Mouse (Mus musculus): Measurements from ENCODE around the gene Mtch1. TPM values are rescaled to one million over a fixed set of nuclear protein-coding genes. Genes with fewer than 3 reads are reported as not detected.
"Not testable (repeated sequence)": the region's sequence is repeated elsewhere in the genome, so short reads cannot be mapped to it uniquely, and the experiment has no call there.

Mtch1 gene
- polyA plus RNA-seq, 1 experiment = 10.3 TPM

DNA sequence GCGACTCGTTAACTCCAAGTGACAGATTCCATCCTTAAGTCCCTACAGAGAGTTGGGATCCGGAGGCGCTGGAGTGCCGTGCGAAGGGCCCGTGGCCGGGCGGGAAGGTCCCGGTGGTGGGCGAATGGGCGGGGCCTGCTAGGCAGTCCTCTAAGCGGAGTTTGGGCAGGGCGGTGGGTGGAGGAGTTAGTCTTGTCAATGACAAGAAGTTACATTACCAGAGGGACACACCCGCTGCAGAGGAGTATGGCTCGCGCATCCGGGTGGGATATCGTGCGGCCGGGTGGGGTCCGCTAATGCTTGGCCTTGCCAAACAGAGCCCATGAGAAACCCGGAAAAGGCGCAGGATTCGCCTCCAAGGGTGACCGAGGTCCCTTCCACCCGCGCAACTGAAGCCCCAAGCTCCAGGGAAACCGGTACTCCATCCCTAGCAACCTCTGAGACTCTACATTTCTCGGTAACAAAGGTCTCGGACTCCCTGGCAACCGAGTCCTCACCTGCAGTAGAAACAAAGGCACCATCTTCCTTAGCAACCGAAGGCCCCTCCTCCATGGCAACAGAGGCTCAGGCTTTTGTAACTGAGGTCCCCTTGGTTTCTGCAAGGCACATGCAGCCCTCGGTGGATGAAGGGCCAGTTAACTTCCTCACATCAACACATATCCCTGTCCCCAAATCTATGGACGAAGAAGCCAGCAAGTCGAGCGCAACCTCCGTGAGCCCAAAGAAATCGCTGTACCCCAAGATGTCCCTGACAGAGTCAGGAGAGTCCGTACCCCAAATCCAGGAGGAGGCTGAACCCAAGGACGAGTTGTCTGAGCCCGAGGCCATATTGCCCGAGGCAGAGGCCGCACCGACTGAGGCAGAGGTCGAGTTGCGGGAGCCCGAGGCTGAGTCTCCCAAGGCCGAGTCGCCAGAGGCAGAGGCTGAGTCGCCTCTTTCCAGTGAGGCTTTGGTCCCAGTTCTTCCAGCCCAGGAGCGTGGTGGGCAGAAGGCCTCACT is 20.9 kb downstream of the Mtch1 start:
- Histone ChIP-seq H3K4me1 (ENCODE audit: control insufficient read depth) (peaks cover 9% of the 10 kb centered on the region), H3K9me3 (ENCODE audit: control insufficient read depth, low read length) (no peaks in the 10 kb centered on the region), H3K36me3 (ENCODE audit: control insufficient read depth) (peaks cover 18% of the 10 kb centered on the region), H3K4me3 (replicated peaks) (no peak overlapping the region), H3K27me3 (ENCODE audit: control insufficient read depth) (peaks cover 30% of the 10 kb centered on the region)
- no peak for TF ChIP-seq GATA1 (IDR thresholded peaks at IDR 0.05; ENCODE audit: low read length)
- TF ChIP-seq TAL1 (IDR thresholded peaks at IDR 0.05; ENCODE audit: low read length) = no peak

DNA sequence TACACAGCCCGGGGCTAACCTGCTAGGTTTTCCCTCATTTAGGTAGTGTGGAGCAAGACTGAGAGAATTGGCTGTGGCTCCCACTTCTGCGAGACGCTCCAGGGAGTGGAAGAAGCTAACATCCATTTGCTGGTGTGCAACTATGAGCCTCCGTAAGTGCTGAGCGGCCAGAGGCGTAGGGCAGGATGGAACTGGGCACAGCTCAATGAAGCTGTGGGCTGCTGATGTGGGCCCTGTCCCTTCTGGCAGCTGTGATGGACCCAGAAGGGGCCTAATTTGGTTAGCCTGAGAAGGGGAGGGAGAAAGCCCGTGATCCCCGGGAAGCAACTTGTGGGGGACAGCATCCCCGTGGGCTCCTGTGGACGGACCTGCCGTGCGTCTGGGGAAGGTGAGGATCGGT is 21.9 kb downstream of the Mtch1 start:
- H3K9me3 ChIP-seq (ENCODE audit: control insufficient read depth, low read length) = no peaks in the 10 kb centered on the region
- peaks cover 9% of the 10 kb centered on the region for H3K36me3 ChIP-seq (ENCODE audit: control insufficient read depth)
- H3K27me3 ChIP-seq (ENCODE audit: control insufficient read depth) = peaks cover 40% of the 10 kb centered on the region
- peaks cover 9% of the 10 kb centered on the region for H3K4me1 ChIP-seq (ENCODE audit: control insufficient read depth)
- H3K4me3 ChIP-seq (replicated peaks) = no peak overlapping the region
- TF ChIP-seq GATA1 (IDR thresholded peaks at IDR 0.05; ENCODE audit: low read length) (no peak), TAL1 (IDR thresholded peaks at IDR 0.05; ENCODE audit: low read length) (no peak)

DNA sequence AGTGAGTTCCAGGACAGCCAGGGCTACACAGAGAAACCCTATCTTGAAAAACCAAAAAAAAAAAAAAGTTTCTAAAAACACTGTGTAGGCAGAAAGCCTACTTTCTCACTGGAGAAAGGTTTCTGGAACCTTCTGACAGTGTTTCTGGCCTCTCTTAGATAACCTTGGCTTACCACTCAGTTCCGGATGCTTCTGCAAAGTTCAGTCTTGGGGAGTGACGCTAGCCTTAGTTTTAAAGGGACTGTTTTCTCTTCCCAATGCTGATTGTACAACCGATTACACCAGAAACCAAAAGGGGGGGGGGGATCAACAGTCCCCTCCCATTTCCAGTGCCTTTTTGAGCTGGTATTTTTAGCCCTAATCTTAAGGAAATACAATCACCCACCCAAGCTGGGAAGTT is 24.1 kb downstream of the Mtch1 start:
- H3K27me3 ChIP-seq (ENCODE audit: control insufficient read depth) = peaks cover 62% of the 10 kb centered on the region
- H3K4me3 ChIP-seq (replicated peaks) = no peak overlapping the region
- no peak for TF ChIP-seq GATA1 (IDR thresholded peaks at IDR 0.05; ENCODE audit: low read length)
- TF ChIP-seq TAL1 (IDR thresholded peaks at IDR 0.05; ENCODE audit: low read length) = no peak; the same call in 2 of the 3 replicates
- H3K9me3 ChIP-seq (ENCODE audit: control insufficient read depth, low read length) = no peaks in the 10 kb centered on the region
- H3K4me1 ChIP-seq (ENCODE audit: control insufficient read depth) = peaks cover 22% of the 10 kb centered on the region
- no peaks in the 10 kb centered on the region for H3K36me3 ChIP-seq (ENCODE audit: control insufficient read depth)

DNA sequence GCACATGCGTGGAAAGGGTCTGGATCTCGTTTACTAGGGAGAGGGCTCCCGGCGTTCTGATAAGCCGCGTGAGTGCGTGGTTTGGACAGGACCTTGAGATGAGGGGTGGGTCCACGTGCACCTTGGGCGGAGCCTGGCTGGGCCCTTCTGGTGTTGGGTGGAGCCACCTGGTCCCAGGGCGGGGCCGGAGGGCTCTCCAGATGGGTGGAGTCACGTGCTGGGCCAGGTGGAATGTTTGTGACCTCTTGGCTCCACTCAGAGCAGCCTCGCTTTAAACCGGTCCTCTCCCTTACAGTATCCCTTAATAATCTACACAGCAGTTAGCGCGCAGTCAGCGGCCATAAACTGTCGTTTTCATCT is 25.2 kb downstream of the Mtch1 start:
- no peaks in the 10 kb centered on the region for H3K9me3 ChIP-seq (ENCODE audit: control insufficient read depth, low read length)
- no peak overlapping the region for H3K4me3 ChIP-seq (replicated peaks)
- no peaks in the 10 kb centered on the region for H3K36me3 ChIP-seq (ENCODE audit: control insufficient read depth)
- peaks cover 64% of the 10 kb centered on the region for H3K27me3 ChIP-seq (ENCODE audit: control insufficient read depth)
- no peak for TF ChIP-seq GATA1 (IDR thresholded peaks at IDR 0.05; ENCODE audit: low read length)
- TF ChIP-seq TAL1 (IDR thresholded peaks at IDR 0.05; ENCODE audit: low read length) = no peak
- H3K4me1 ChIP-seq (ENCODE audit: control insufficient read depth) = peaks cover 22% of the 10 kb centered on the region

DNA sequence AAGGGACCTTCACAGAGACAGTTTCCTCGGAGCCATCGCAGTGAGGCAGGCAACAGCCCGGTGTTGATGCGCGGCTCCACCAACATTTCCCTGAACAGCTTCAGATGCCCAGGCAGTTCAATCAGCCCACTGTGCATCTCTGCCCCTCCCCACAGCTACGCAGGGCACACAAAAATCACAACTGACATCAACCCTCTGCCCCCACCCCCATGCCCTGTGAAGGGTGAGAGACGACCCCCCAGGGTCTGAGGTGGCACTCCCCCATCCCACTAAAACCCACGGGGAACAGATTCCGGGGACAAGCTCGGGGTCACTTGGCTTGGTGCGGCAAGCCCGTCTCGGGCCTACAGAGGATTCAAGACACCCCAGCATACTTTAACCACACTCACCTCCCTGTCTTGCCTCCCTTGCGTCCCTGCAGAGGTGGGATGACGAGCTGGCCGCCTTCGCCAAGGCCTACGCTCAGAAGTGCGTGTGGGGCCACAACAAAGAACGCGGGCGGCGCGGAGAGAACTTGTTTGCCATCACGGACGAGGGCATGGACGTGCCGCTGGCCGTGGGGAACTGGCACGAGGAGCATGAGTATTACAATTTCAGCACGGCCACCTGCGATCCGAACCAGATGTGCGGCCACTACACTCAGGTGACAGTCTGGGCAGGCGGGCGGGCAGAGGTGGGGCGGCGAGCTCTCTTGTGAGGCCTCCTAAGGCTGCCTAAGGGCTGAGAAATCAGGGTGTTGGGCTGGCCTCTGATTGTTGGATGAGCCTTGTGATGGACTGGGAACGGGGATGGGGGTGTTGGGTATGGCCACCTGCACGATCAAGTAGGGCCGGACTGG is 25.8 kb downstream of the Mtch1 start:
- H3K36me3 ChIP-seq (ENCODE audit: control insufficient read depth) = no peaks in the 10 kb centered on the region
- TF ChIP-seq GATA1 (IDR thresholded peaks at IDR 0.05; ENCODE audit: low read length) = no peak
- TF ChIP-seq TAL1 (IDR thresholded peaks at IDR 0.05; ENCODE audit: low read length) = no peak
- no peak overlapping the region for H3K4me3 ChIP-seq (replicated peaks)
- H3K9me3 ChIP-seq (ENCODE audit: control insufficient read depth, low read length) = no peaks in the 10 kb centered on the region
- peaks cover 58% of the 10 kb centered on the region for H3K27me3 ChIP-seq (ENCODE audit: control insufficient read depth)
- H3K4me1 ChIP-seq (ENCODE audit: control insufficient read depth) = peaks cover 22% of the 10 kb centered on the region

DNA sequence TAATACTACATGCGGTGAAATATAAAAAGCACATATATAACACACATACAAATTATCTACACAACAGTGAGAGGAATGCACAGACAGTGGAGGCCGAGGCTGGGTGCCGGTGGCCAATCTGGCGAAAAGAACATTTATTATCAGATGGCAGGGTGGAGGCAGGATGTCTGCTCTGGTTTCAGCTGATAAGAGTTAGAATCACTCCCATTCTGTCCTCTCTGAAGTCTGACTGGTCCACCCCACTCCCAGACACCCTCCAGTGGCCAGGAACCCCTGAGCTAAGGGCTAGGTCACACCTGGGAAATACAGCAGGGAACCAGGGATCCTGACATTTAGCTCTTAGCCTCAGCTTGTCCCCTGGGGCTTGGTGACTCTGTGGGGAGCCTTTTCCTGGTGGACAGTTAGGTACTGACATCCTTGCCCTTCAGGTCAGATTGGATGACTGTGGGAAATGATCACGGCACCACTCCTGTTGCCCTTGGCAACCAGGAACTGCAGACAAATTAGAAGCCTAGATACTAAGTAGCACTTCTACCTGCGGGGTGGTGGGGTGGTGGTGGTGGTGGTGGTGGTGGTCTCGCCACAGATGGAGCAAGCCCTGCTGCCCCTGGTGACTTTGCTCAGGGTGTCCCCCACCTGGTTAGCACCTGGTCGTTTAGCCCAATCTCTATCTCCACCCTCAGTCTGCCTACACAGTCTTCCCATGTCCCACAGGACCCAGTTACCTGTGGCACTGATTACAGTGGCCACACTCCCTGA is 27.7 kb downstream of the Mtch1 start:
- Histone ChIP-seq H3K9me3 (ENCODE audit: control insufficient read depth, low read length) (no peaks in the 10 kb centered on the region), H3K36me3 (ENCODE audit: control insufficient read depth) (no peaks in the 10 kb centered on the region), H3K4me1 (ENCODE audit: control insufficient read depth) (peaks cover 22% of the 10 kb centered on the region), H3K4me3 (replicated peaks) (no peak overlapping the region), H3K27me3 (ENCODE audit: control insufficient read depth) (peaks cover 45% of the 10 kb centered on the region)
- TF ChIP-seq TAL1 (IDR thresholded peaks at IDR 0.05; ENCODE audit: low read length) = no peak
- no peak for TF ChIP-seq GATA1 (IDR thresholded peaks at IDR 0.05; ENCODE audit: low read length)

DNA sequence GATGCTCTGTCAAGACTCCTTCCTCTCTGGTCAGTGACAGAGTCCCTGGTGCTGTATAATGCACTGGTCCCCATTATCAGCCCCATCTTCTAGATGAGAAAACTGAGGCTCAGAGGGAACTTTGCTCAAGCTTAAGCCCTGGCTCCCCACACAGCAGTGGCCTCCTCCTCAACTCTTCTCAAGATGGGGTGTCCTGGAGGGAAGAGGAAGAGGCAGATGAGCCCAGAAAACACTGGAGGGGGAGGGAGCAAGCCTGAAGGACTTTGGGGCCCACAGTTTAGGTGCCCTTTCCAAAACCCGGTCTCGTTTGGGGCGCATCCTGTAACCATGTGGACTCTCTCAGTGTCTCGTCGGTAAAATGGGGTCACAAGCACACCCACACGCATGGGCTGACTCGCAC is 28.3 kb downstream of the Mtch1 start:
- H3K4me1 ChIP-seq (ENCODE audit: control insufficient read depth) = peaks cover 22% of the 10 kb centered on the region
- H3K36me3 ChIP-seq (ENCODE audit: control insufficient read depth) = no peaks in the 10 kb centered on the region
- H3K27me3 ChIP-seq (ENCODE audit: control insufficient read depth) = peaks cover 45% of the 10 kb centered on the region
- H3K4me3 ChIP-seq (replicated peaks) = no peak overlapping the region
- no peaks in the 10 kb centered on the region for H3K9me3 ChIP-seq (ENCODE audit: control insufficient read depth, low read length)
- TF ChIP-seq GATA1 (IDR thresholded peaks at IDR 0.05; ENCODE audit: low read length) = no peak
- no peak for TF ChIP-seq TAL1 (IDR thresholded peaks at IDR 0.05; ENCODE audit: low read length)

DNA sequence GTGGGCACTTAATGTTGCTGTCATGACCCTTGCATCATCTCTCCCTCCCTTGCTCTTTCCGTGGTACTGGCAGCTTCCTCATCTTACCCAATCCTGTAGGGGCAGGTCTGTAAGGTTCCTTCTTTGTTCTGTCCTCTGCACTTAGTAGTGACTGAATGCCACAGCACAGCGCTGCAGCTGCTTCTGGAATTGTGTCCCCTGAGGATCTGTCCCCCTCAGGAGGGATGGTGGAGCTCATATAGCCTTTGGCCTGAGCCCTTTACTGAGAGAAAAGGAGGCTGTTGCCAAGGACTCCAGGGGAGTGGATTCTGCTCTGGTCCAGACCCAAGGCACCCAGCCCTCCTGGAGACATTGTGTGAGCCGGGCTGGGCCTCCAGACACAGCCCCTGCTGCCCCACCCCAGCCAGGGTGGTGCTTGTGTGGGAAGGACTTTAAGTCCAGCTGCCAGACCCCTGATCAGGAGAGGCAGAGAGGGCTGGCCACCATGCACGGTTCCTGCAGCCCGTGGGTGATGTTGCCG is 28.9 kb downstream of the Mtch1 start:
- Histone ChIP-seq H3K36me3 (ENCODE audit: control insufficient read depth) (no peaks in the 10 kb centered on the region), H3K9me3 (ENCODE audit: control insufficient read depth, low read length) (no peaks in the 10 kb centered on the region), H3K4me1 (ENCODE audit: control insufficient read depth) (peaks cover 20% of the 10 kb centered on the region), H3K27me3 (ENCODE audit: control insufficient read depth) (peaks cover 45% of the 10 kb centered on the region), H3K4me3 (replicated peaks) (no peak overlapping the region)
- TF ChIP-seq TAL1 (IDR thresholded peaks at IDR 0.05; ENCODE audit: low read length) (no peak), GATA1 (IDR thresholded peaks at IDR 0.05; ENCODE audit: low read length) (no peak)

DNA sequence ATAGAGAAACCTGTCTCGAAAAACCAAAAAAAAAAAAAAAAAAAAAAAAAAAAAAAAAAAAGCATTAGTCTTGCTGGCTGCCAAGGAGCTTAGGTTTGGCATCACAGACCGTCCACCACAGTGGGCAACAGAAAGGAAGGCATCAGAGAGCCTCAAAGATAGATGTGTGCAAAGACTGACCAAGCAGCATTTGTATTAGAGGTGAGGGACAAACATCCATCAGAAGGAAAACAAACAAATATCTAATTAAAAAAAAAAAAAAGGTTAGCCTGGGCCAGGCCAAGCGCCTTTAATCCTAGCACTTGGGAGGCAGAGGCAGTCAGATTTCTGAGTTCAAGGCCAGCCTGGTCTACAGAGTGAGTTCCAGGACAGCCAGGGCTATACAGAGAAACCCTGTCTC is 30.4 kb downstream of the Mtch1 start, which contains the start of gene Pi16:
Gene Pi16 (plus strand): TSS at position 301 of the 400 bp plus-strand sequence.
- peaks cover 14% of the 10 kb centered on the region for H3K4me1 ChIP-seq (ENCODE audit: control insufficient read depth)
- not testable (repeated sequence) for H3K36me3 ChIP-seq (ENCODE audit: control insufficient read depth); H3K4me3 ChIP-seq (replicated peaks); H3K9me3 ChIP-seq (ENCODE audit: control insufficient read depth, low read length)
- H3K27me3 ChIP-seq (ENCODE audit: control insufficient read depth) = peaks cover 39% of the 10 kb centered on the region

Measured in erythroblast, embryonic 14.5 days (primary cell).